Mouse (Mus musculus) adrenal gland, postnatal 36 days (tissue): Measurements from ENCODE around the gene Cldn4. TPM values are rescaled to one million over a fixed set of nuclear protein-coding genes. Genes with fewer than 3 reads are reported as not detected.
A peak's percentile ranks its signal among the peaks of the same experiment; 100 is the strongest.
"Not testable (repeated sequence)": the region's sequence is repeated elsewhere in the genome, so short reads cannot be mapped to it uniquely, and the experiment has no call there.

Source experiments
- DNase-seq, 2 experiments: peaks; one replicate each; pipeline ENCODE4 v3.0.0; 2021; ENCODE audit warnings: mixed read lengths in 1 of 2
- total RNA-seq, 2 experiments: library from RNA; stranded (reverse); gene quantifications; 2 replicates each; pipeline ENCODE4 v1.2.3; 2021

Cldn4 gene
- total RNA-seq, 2 experiments from 2014 or later = not detected

DNA sequence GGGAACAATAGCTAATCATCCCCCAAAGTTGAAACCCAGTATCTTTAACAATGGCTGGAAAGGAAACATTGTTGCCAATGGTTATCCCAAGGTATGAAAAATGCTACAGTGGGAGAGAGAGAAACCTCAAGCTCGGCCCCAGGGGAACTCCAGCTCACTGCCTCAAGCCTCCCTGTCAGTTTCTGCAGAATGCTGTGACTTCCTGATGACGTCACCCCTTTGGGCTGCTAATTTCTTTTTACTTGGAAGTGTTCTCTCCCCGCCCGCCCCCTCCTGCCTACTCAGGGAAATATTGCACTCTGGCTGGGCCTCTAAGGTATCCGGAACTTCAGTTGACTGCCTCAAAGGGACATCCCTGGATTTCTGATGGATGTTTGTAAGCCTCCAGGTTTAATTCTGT, 16.8 kb upstream of the Cldn4 start:
- DNase-seq = no peak

- peak in 1 of 2 experiments; percentile 30 for DNase-seq
Measured at GRCm38 (mm10) chr5:134961519-134961918, 14.8 kb upstream of the Cldn4 start.

DNA sequence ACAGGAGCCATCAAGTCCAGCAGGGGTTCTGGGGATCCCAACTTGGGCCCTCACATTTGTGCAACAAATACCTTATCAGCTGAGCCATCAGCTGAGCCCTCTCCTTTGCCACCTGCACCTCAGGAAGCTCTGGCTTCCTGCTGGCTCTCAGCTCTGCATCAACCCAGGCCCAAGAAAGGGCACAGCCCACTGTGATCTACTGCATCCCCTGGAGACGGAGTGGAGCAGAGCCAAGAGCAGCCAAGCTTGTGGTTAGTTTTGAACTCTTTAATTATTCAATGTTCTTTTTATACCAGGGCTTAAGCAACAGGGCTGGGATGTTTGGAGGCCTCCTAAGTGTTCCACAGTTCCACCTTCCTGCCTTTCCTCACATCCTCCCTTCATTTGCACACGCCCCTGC, 13.7 kb upstream of the Cldn4 start:
- DNase-seq = no peak

- peak; percentile 81 to 88 for DNase-seq
Measured at GRCm38 (mm10) chr5:134959114-134959513, 12.4 kb upstream of the Cldn4 start.

DNA sequence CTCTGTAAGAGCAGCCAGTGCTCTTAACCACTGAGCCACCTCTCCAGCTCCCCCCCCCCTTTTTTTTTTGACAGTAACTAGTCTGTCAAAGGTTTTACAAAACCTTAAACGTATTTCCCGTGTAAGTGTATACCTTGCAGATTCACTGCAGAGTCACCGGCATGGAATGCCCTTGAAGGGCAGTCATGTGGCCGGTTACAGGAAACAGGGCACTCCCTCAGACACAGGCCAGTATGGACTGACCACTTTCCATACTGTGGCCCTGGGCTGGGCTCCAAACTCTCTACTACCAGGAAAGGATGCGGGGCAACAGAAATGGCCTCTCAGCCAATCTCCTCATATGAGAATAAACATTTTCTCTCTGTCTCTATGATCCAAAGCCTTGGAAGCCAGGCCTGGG, 8.8 kb upstream of the Cldn4 start:
- DNase-seq = no peak

GRCm38 (mm10) chr5:134951053-134951884, 4.5 kb upstream of the Cldn4 start:
- peak in 1 of 2 experiments; percentile 13 for DNase-seq

DNA sequence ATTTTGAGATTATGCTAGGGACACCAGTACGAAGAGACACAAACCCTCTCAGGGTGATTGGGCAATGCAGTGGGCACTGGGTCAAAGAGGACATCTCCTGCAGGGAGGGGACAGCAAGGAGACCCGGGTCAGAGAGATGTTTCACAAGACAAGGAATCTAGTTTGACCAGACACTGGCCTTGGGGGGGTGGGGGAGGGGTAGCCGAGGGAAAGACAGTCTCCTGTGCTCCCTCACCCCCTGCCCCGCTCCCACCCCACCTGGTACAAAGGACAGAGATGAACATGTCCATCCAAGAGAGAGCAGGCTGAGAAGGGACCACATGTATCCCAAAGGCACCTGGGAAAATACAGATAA, 1.3 kb upstream of the Cldn4 start:
- DNase-seq = no peak

- DNase-seq = no peak
Measured at GRCm38 (mm10) chr5:134947420-134948084, 818 bp upstream of the Cldn4 start.

DNA sequence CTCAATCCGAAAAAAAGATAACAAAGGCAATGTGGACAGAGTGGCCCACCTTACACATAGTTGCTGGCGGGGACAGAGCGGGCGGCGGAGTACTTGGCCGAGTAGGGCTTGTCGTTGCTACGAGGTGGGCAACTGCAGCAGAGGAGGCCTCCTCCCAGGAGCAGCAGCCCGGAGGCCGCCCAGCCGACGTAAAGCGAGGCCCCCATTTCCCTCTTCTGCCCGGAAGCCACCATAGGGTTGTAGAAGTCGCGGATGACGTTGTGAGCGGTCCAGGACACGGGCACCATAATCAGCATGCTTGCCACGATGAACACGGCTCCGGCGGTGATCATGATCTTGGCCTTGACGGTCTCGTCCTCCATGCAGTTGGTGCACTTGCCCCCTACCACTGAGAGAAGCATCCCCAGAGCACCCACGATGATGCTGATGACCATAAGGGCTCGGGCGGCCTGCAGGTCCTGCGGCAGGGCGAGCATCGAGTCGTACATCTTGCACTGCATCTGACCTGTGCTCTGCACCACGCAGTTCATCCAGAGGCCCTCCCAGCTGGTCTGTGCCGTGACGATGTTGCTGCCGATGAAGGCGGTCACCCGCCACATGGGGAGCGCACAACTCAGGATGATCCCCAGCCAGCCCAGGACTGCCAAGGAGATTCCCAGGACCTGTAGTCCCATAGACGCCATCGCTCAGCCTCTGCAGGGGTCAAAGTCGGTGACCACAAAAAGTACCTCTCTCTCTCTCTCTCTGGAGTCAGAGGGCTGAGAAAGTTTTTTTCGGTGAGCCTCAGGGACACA, 474 bp downstream of the Cldn4 start:
- DNase-seq = no peak

- DNase-seq = no peak
Measured at GRCm38 (mm10) chr5:134945266-134945959, 1.3 kb downstream of the Cldn4 start.

DNA sequence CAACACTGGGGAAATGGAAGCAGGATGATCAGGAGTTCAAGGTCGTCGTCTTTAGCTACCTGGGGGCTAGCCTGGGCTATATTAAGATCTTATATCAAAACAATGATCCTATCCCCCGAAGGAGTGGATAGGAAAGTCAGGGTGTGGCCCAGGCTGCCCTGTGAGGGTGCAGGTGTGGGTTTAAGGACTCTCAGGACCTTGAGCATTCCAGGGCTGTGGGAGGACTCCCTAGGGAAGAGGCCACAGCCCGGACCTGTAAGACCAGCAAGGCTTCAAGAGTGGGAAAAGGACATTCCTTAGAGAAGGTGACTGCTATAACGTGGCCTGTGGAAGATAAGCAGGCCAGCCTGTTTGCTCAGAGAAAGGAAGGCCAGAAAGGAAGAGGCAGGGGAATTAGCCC, 2.6 kb downstream of the Cldn4 start:
- DNase-seq = no peak

- peak; percentile 52 to 60 for DNase-seq
Measured at GRCm38 (mm10) chr5:134942740-134943139, 4.0 kb downstream of the Cldn4 start.

DNA sequence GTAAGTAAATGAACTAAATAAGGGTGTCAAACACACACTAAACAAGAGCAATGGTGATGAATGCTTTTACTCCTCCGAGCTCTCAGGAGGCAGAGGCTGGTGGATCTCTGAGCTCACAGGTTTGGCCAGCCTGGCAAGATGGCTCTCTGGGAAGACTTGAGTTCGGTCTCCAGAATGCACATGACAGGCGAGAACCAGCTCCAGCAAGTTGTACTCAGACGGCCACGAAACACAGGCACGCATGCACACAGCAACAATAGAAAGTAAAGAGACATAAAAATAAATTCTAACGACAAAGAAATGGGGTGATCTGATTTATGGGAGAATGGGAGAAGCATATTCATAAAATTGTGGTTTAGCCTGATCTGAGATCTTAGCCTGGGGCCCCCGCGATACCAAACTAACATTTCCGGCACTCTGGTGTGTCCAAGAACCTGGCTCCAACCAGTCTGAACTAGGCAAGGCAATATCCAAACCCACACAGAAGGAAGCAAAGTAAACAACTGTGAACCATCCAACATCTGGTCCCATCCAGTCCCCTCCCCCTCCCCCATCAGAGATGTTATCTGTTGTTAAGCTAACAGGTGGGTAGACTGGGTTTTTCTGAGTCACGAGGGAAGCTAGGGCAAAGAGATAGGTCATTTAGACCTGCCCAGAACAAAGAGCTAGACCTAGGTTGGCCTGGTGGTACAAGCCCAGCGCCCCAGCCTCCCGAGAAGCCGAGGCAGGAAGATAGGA, 5.1 kb downstream of the Cldn4 start:
- DNase-seq = no peak

DNA sequence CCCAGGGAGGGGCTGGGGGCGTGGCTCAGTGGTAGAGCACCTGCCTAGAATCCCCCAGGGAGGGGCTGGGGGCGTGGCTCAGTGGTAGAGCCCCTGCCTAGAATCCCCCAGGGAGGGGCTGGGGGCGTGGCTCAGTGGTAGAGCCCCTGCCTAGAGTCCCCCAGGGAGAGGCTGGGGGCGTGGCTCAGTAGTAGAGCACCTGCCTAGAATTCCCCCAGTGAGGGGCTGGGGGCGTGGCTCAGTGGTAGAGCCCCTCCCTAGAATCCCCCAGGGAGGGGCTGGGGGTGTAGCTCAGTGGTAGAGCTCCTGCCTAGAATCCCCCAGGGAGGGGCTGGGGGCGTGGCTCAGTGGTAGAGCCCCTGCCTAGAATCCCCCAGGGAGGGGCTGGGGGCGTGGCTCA, 7.2 kb downstream of the Cldn4 start:
- DNase-seq = not testable (repeated sequence)

GRCm38 (mm10) chr5:134939069-134939468, 7.7 kb downstream of the Cldn4 start:
- DNase-seq = no peak

GRCm38 (mm10) chr5:134936626-134937185, 10.0 kb downstream of the Cldn4 start:
- DNase-seq = no peak

GRCm38 (mm10) chr5:134936051-134936450, 10.7 kb downstream of the Cldn4 start:
- DNase-seq = no peak

DNA sequence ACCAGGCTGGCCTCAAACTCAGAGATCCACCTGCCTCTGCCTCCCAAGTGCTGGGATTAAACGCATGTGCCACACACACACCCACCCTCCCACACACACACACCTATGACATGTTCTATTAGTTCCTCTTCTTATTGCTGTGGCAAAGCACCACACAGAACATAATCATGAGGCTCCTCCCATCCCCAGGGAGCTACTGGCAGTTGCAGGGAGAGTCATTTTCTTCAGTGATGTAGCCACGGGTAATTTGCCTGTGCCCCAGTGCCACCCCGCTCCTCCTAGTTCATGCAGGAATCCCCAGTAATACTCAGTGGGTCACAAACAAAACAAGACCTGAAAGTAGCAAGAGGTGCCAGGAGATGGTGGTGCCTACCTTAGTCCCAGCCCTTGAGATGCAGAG, 12.1 kb downstream of the Cldn4 start:
- DNase-seq = no peak

DNA sequence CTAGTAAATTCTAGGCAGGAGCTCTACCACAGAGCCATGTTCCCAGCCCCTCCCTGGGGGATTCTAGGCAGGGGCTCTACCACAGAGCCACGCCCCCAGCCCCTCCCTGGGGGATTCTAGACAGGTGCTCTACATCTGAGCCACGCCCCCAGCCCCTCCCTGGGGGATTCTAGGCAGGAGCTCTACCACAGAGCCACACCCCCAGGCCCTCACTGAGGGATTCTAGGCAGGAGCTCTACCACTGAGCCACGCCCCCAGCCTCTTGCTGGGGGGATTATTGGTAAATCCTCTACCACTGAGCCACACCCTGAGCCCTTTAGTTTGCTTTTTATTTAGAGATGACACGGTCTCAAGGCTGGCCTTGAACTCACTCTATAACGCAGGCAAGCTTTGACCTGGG, 13.0 kb downstream of the Cldn4 start:
- not testable (repeated sequence) for DNase-seq

DNA sequence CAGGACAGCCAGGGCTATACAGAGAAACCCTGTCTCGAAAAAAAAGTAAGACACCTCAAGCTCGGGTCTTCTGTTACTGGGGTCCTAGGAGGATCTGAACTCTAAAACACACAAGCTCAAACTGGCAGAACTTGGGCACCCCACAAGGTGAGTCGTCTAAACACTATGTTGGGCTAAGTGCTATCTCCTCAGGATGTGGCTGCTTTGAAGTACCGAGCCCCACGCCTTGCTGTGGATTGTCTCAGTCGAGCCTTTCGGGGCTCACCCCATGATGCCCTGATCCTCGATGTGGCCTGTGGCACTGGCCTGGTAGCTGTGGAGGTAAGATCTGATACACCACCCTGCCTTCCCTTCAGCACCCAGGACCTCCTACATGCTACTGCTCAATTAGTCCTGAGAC, 13.5 kb downstream of the Cldn4 start:
- no peak for DNase-seq

DNA sequence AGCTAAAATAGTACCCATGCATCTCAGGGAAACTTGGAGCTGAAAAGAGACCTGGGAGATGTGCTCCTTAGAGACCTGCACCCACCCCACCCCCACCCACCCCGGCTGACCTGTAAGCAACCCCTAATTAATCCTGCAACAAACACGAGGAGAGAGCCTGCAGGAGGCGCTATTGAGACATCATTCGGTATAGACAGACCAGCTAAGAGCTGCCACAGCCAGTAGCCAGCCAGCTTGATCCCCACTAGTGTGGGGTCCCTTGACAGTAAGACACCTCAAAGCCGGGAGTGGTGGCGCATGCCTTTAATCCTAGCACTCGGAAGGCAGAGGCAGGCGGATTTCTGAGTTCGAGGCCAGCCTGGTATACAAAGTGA, 13.8 kb downstream of the Cldn4 start:
- DNase-seq = peak; percentile 60 to 69
